In the genomic region with DNA sequence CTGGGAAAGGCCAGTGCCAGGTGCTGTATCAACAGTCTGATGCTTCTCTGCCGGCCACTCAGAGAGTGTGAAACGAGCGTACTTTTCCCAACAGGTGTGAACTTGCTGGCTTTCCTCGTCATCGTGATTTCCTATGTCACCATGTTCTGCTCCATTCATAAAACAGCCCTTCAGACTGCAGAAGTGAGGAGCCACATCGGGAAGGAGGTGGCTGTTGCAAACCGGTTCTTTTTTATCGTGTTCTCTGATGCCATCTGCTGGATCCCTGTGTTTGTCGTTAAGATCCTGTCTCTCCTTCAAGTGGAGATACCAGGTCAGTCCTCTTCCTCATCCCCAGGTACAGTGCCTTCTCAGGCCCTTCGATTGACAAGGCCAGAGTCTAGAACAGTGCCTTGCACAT, we compare ENCODE assay signal across 8 mouse cellular contexts. TPM values are rescaled to one million over a fixed set of nuclear protein-coding genes. Genes with fewer than 3 reads are reported as not detected.
A peak's percentile ranks its signal among the peaks of the same experiment; 100 is the strongest.
DNase-seq lines count a peak whose midpoint lies in the region; ATAC-seq and TF ChIP-seq lines count a peak whose summit lies in the region.

No protein-coding gene starts in this region.

- 14% methylated on average over 10 of the region's 10 CpGs for WGBS in lung, embryonic 14.5 days
- WGBS in kidney, embryonic 16.5 days, result 19% methylated on average over 10 of the region's 10 CpGs
- WGBS in limb, embryonic 14.5 days, result 13% methylated on average over 10 of the region's 10 CpGs
- 25% methylated on average over 10 of the region's 10 CpGs for WGBS in liver, embryonic 11.5 days

- no peak overlapping the region for H3K4me3 ChIP-seq in lung, embryonic 14.5 days (ENCODE audit: low read depth, low read length)
- no peak overlapping the region for H3K4me3 ChIP-seq in kidney, embryonic 16.5 days (ENCODE audit: low read length)
- H3K4me3 ChIP-seq in limb, embryonic 14.5 days (replicated peaks; ENCODE audit: low read length), result no peak overlapping the region
- H3K4me3 ChIP-seq in liver, embryonic 11.5 days (ENCODE audit: low read depth, low read length), result no peak overlapping the region

- H3K9me3 ChIP-seq in lung, embryonic 14.5 days (ENCODE audit: low read depth, low read length), result no peaks in the 10 kb centered on the region
- no peaks in the 10 kb centered on the region for H3K9me3 ChIP-seq in kidney, embryonic 16.5 days (ENCODE audit: low read length)
- no peaks in the 10 kb centered on the region for H3K9me3 ChIP-seq in limb, embryonic 14.5 days (ENCODE audit: control insufficient read depth, low read length)
- no peaks in the 10 kb centered on the region for H3K9me3 ChIP-seq in liver, embryonic 11.5 days (ENCODE audit: control insufficient read depth, low read length)

- peak; percentile 38 for TF ChIP-seq CTCF in lung, embryonic 14.5 days (IDR thresholded peaks at IDR 0.05; ENCODE audit: low read depth)

- H3K27ac ChIP-seq in lung, embryonic 14.5 days (ENCODE audit: low read depth), result no peak overlapping the region
- no peak overlapping the region for H3K27ac ChIP-seq in kidney, embryonic 16.5 days (ENCODE audit: low read length)
- no peak overlapping the region for H3K27ac ChIP-seq in limb, embryonic 14.5 days (replicated peaks; ENCODE audit: low read depth, low read length)
- no peak overlapping the region for H3K27ac ChIP-seq in liver, embryonic 11.5 days (ENCODE audit: low read depth, low read length)

- peak; percentile 12 to 15 for DNase-seq in cerebellum, adult 18-20 months
- DNase-seq in lung, embryonic 14.5 days, result peak; percentile 58
- no peak for DNase-seq in lung, postnatal 25 days (ENCODE audit: low spot score)
- peak; percentile 37 for DNase-seq in limb, embryonic 14.5 days (ENCODE audit: low spot score)
- DNase-seq in urinary bladder, adult 18-20 months (ENCODE audit: low spot score in 2 of 2), result no peak
- DNase-seq in liver, embryonic 11.5 days (ENCODE audit: low spot score), result no peak

- H3K9ac ChIP-seq in lung, embryonic 14.5 days, result no peak overlapping the region
- no peak overlapping the region for H3K9ac ChIP-seq in kidney, embryonic 16.5 days (replicated peaks; ENCODE audit: low read length)
- H3K9ac ChIP-seq in limb, embryonic 14.5 days (ENCODE audit: low read depth, low read length, severe bottlenecking), result no peak overlapping the region
- H3K9ac ChIP-seq in liver, embryonic 11.5 days (ENCODE audit: low read depth, low read length), result no peak overlapping the region

- peak overlapping the region; percentile 23; the same call in 1 of the 2 replicates for H3K4me2 ChIP-seq in lung, embryonic 14.5 days
- H3K4me2 ChIP-seq in kidney, embryonic 16.5 days (replicated peaks; ENCODE audit: low read depth, low read length), result peak overlapping the region; percentile 43
- no peak overlapping the region; the same call in 1 of the 2 replicates for H3K4me2 ChIP-seq in limb, embryonic 14.5 days (replicated peaks; ENCODE audit: low read depth, low read length, severe bottlenecking)
- H3K4me2 ChIP-seq in liver, embryonic 11.5 days, result no peak overlapping the region

- TF ChIP-seq POLR2A in limb, embryonic 14.5 days (IDR thresholded peaks at IDR 0.05; ENCODE audit: borderline replicate concordance, extremely low read depth, insufficient read depth, insufficient read length), result no peak

- H3K4me1 ChIP-seq in lung, embryonic 14.5 days (ENCODE audit: insufficient read depth), result no peaks in the 10 kb centered on the region
- H3K4me1 ChIP-seq in kidney, embryonic 16.5 days (ENCODE audit: insufficient read depth, low read length), result 0 out of 2 replicates have a peak, but pooled peaks cover 2% of the 10 kb centered on the region
- H3K4me1 ChIP-seq in limb, embryonic 14.5 days (ENCODE audit: control insufficient read depth, insufficient read depth, low read length), result no peaks in the 10 kb centered on the region
- H3K4me1 ChIP-seq in liver, embryonic 11.5 days (replicated peaks; ENCODE audit: control insufficient read depth, insufficient read depth, low read length), result no peaks in the 10 kb centered on the region

- no peaks in the 10 kb centered on the region for H3K36me3 ChIP-seq in lung, embryonic 14.5 days (ENCODE audit: insufficient read depth)
- no peaks in the 10 kb centered on the region for H3K36me3 ChIP-seq in kidney, embryonic 16.5 days (ENCODE audit: insufficient read depth, low read length)
- no peaks in the 10 kb centered on the region for H3K36me3 ChIP-seq in limb, embryonic 14.5 days (ENCODE audit: control insufficient read depth, insufficient read depth, low read length)
- H3K36me3 ChIP-seq in liver, embryonic 11.5 days (ENCODE audit: control insufficient read depth, insufficient read depth, low read length), result no peaks in the 10 kb centered on the region

- no peak for ATAC-seq in cerebellum, adult (ENCODE audit: insufficient number of reproducible peaks, low FRiP score, low TSS enrichment)
- no peak for ATAC-seq in lung, embryonic 14.5 days (ENCODE audit: insufficient read depth)
- no peak for ATAC-seq in kidney, embryonic 16.5 days (ENCODE audit: low FRiP score, low TSS enrichment)
- no peak for ATAC-seq in limb, embryonic 14.5 days (ENCODE audit: low FRiP score, low read depth)
- ATAC-seq in liver, embryonic 11.5 days (replicated peaks; ENCODE audit: low FRiP score), result no peak

- H3K27me3 ChIP-seq in lung, embryonic 14.5 days (ENCODE audit: insufficient read depth, low read length), result no peaks in the 10 kb centered on the region
- no peaks in the 10 kb centered on the region for H3K27me3 ChIP-seq in kidney, embryonic 16.5 days (ENCODE audit: insufficient read depth, low read length)
- no peaks in the 10 kb centered on the region for H3K27me3 ChIP-seq in limb, embryonic 14.5 days (ENCODE audit: control insufficient read depth, insufficient read depth, low read length)
- H3K27me3 ChIP-seq in liver, embryonic 11.5 days (replicated peaks; ENCODE audit: control insufficient read depth, insufficient read depth, low read length), result no peaks in the 10 kb centered on the region

RNA-seq across cellular contexts. Expression of a gene that starts 48.4 kb away (rescaled TPM):
- 5.5 and 5.7 TPM in 2 replicates for polyA plus RNA-seq in lung, embryonic 14.5 days (2014; fragmentation: Nextera tagmentation; extraction: Ambion mirVana)
- 5.7 and 7.8 TPM in 2 replicates for polyA plus RNA-seq in kidney, embryonic 16.5 days (2015; fragmentation: Nextera tagmentation; extraction: Ambion mirVana)
- 13.5 and 16.5 TPM in 2 replicates for polyA plus RNA-seq in limb, embryonic 14.5 days (2012; rRNA removed)
- polyA plus RNA-seq in limb, embryonic 14.5 days (2014; fragmentation: Nextera tagmentation; extraction: Ambion mirVana), result 10.0 and 12.5 TPM in 2 replicates
- polyA plus RNA-seq in liver, embryonic 11.5 days (2014; fragmentation: Nextera tagmentation; extraction: Ambion mirVana), result 3.5 and 5.5 TPM in 2 replicates

RNA-seq across cellular contexts. Expression of a gene that starts 51.6 kb away (rescaled TPM):
- 0.66 and 0.68 TPM in 2 replicates for polyA plus RNA-seq in lung, embryonic 14.5 days (2014; fragmentation: Nextera tagmentation; extraction: Ambion mirVana)
- 3.2 and 4.0 TPM in 2 replicates for polyA plus RNA-seq in kidney, embryonic 16.5 days (2015; fragmentation: Nextera tagmentation; extraction: Ambion mirVana)
- polyA plus RNA-seq in limb, embryonic 14.5 days (2012; rRNA removed), result 0.31 and 2.8 TPM in 2 replicates
- 0.19 TPM in 1 of 2 replicates, not detected in the other for polyA plus RNA-seq in limb, embryonic 14.5 days (2014; fragmentation: Nextera tagmentation; extraction: Ambion mirVana)
- 1.0 TPM in 2 replicates for polyA plus RNA-seq in liver, embryonic 11.5 days (2014; fragmentation: Nextera tagmentation; extraction: Ambion mirVana)

Comparison
In these comparisons a context has a peak if more than half of its experiments do, and no peak if none do; other contexts are left out.
1. DNase-seq: peak in cerebellum, adult 18-20 months (2 of 2), lung, embryonic 14.5 days (single experiment) and limb, embryonic 14.5 days (single experiment); none in lung, postnatal 25 days (single experiment), urinary bladder, adult 18-20 months (0 of 2) and liver, embryonic 11.5 days (single experiment).
2. H3K4me2 ChIP-seq: peak in lung, embryonic 14.5 days (single experiment) and kidney, embryonic 16.5 days (single experiment); none in limb, embryonic 14.5 days (single experiment) and liver, embryonic 11.5 days (single experiment).